Mouse (Mus musculus) C2C12 (cell line): ENCODE data around the gene Myo6.

ENCODE experiments used
- CTCF ChIP-seq: IDR thresholded peaks from one replicate; pipeline ENCODE4 v1.5.1; 2011; ENCODE audit not compliant: control insufficient read depth, insufficient read depth, insufficient read length
- MAX ChIP-seq: IDR thresholded peaks from one replicate; pipeline ENCODE4 v1.6.1; 2011; ENCODE audit warnings: mild to moderate bottlenecking, control low read depth
- MYOD1 ChIP-seq: IDR thresholded peaks from one replicate; pipeline ENCODE4 v1.6.1; 2011; ENCODE audit warnings: low read depth; ENCODE audit not compliant: control insufficient read depth, insufficient read length
- MYOG ChIP-seq: IDR thresholded peaks from one replicate; pipeline ENCODE4 v1.6.1; 2011; ENCODE audit not compliant: control insufficient read depth, insufficient read length; ENCODE audit errors: extremely low read depth
- USF1 ChIP-seq: IDR thresholded peaks from one replicate; pipeline ENCODE4 v1.6.1; 2011; ENCODE audit warnings: low read depth, mild to moderate bottlenecking, control low read depth, moderate library complexity

DNA sequence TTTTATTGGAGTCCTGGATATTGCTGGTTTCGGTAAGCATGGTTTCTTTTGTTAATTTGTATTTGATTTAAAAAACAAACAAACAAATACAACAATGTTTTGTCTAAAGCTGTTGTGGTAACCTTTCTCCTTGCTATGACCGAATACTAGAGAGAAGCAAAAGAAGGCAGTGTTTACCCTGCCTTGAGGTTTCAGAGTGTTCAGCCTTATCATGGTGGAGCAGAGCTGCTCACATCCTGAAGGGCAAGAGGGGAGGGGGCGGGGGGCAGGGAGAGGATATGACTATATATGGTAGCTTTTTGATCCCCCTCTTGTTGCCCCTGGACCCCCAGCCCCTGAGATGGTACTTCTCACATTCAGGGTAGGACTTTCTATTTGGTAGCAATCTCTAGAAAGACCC, 96.1 kb downstream of the Myo6 start:
- TF ChIP-seq CTCF (no peak), MAX (no peak), USF1 (no peak), MYOG (no peak), MYOD1 (no peak)
